Mouse (Mus musculus) E14TG2a.4 (cell line): ENCODE results near the gene Lrit3.

Experiments
- CTCF ChIP-seq: conservative IDR thresholded peaks from 2 replicates; pipeline ENCODE4 v1.5.1; 2014; ENCODE audit warnings: low read length
- POU5F1 ChIP-seq: IDR thresholded peaks from 2 replicates; pipeline ENCODE4 v1.6.1; 2014; ENCODE audit warnings: low read length, borderline replicate concordance

DNA sequence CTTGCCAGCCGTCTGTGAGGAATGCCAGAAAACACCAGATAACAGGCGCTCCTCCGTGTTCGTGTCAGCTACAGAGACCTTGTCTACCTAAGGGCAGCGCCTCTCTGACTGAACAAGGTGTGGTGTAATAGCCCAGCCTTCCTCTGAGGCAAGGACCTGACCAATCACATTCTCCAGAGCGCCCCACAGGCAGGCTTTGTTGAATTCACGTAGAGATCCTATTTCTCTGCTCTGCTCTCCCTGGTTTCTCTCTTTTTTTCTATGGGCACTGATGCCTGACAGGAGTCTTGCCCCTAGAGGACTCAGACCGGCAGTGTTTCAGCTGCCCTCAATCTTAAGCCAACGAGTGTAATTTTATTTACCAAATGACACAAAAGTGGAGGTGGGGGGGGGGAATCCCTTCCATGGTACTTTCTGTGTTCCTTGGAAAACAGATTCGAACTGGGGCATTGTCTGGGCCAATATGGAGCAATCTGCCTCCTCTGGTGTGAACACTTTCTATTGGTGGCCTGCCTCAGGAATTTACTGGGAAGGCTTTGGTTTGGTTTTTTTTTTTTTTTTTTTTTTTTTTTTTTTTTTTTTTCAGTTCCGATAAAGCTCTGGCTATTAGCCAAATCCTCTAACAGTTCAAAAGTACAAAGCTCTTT lies 32.3 kb upstream of the Lrit3 start:
- TF ChIP-seq CTCF (no peak), POU5F1 (no peak)
